Mouse (Mus musculus) embryonic facial prominence, embryonic 15.5 days (tissue): ENCODE measurements at regions not wholly inside any gene's neighbourhood (a gene's known extent, or its start where the extent isn't known, plus 50 kb on each side); places are given as distances from the start of the nearest gene placed in this dataset. TPM values are rescaled to one million over a fixed set of nuclear protein-coding genes. Genes with fewer than 3 reads are reported as not detected.

Source experiments
- ATAC-seq: fragments of 200-750 bp; cut with Nextera tagmentation; 2 replicates; pipeline ENCODE4 v1.8.0; 2017; ENCODE audit warnings: low read depth, moderate TSS enrichment; ENCODE audit not compliant: insufficient number of reproducible peaks, low FRiP score, low TSS enrichment
- H3K27ac ChIP-seq: fragments of 300-500 bp; sonication (generic); replicated peaks from 2 replicates; pipeline ENCODE4 v1.5.1; 2015; ENCODE audit warnings: mild to moderate bottlenecking, inconsistent platforms
- H3K27me3 ChIP-seq: fragments of 300-500 bp; sonication (generic); 2 replicates; pipeline ENCODE4 v1.6.1; 2015; ENCODE audit warnings: inconsistent platforms
- H3K36me3 ChIP-seq: fragments of 300-500 bp; sonication (generic); 2 replicates; pipeline ENCODE4 v1.6.1; 2015; ENCODE audit warnings: mild to moderate bottlenecking, inconsistent platforms
- H3K4me1 ChIP-seq: fragments of 300-500 bp; sonication (generic); 2 replicates; pipeline ENCODE4 v1.6.1; 2015; ENCODE audit warnings: inconsistent platforms
- H3K4me2 ChIP-seq: fragments of 300-500 bp; sonication (generic); replicated peaks from 2 replicates; pipeline ENCODE4 v1.6.1; 2015; ENCODE audit warnings: mild to moderate bottlenecking, inconsistent platforms
- H3K4me3 ChIP-seq: fragments of 300-500 bp; sonication (generic); replicated peaks from 2 replicates; pipeline ENCODE4 v1.5.1; 2015; ENCODE audit warnings: mild to moderate bottlenecking, inconsistent platforms
- H3K9ac ChIP-seq: fragments of 300-500 bp; sonication (generic); 2 replicates; pipeline ENCODE4 v1.6.1; 2015; ENCODE audit warnings: inconsistent platforms
- H3K9me3 ChIP-seq: fragments of 300-500 bp; sonication (generic); replicated peaks from 2 replicates; pipeline ENCODE4 v1.6.1; 2016; ENCODE audit warnings: inconsistent platforms
- WGBS: fragments of 180-500 bp; shearing (Covaris S2); methylation state at CpG from one replicate; pipeline ENCODE4 v1.1.7; 2015; 5-methylcytosine and 5-hydroxymethylcytosine counted together
- microRNA-seq: library from miRNA; unstranded; fragments of <30 nt; microRNA quantifications from one replicate; pipeline ENCODE4, GENCODE M21; 2016; ENCODE audit warnings: borderline number of aligned reads

- WGBS = 58% methylated on average over 4 of the region's 4 CpGs
- H3K4me1 ChIP-seq = peaks cover 13% of the 10 kb centered on the region
- no peak overlapping the region for H3K9ac ChIP-seq
- no peak overlapping the region for H3K27ac ChIP-seq
- no peaks in the 10 kb centered on the region for H3K36me3 ChIP-seq
- ATAC-seq = no peak
- no peaks in the 10 kb centered on the region for H3K27me3 ChIP-seq
- H3K4me3 ChIP-seq = no peak overlapping the region
- no peak overlapping the region for H3K4me2 ChIP-seq
- H3K9me3 ChIP-seq = no peaks in the 10 kb centered on the region
Observed at GRCm38 (mm10) chr4:152628111-152628510, 150.4 kb upstream of the Kcnab2 start.

- no peak overlapping the region for H3K27ac ChIP-seq
- WGBS = 6% methylated on average over 22 of the region's 22 CpGs
- H3K4me1 ChIP-seq = peaks cover 16% of the 10 kb centered on the region
- ATAC-seq = peak; percentile 55; the same call in 1 of the 2 replicates
- no peaks in the 10 kb centered on the region for H3K36me3 ChIP-seq
- H3K4me2 ChIP-seq = peak overlapping the region; percentile 15; the same call in 1 of the 2 replicates
- no peaks in the 10 kb centered on the region for H3K9me3 ChIP-seq
- no peak overlapping the region for H3K4me3 ChIP-seq
- no peak overlapping the region for H3K9ac ChIP-seq
- peaks cover 5% of the 10 kb centered on the region; the same call in 1 of the 2 replicates for H3K27me3 ChIP-seq
Observed at GRCm38 (mm10) chr4:152625032-152626003, 147.6 kb upstream of the Kcnab2 start.

- no peak overlapping the region for H3K4me3 ChIP-seq
- WGBS = 59% methylated on average over 9 of the region's 9 CpGs
- peaks cover 5% of the 10 kb centered on the region; the same call in 1 of the 2 replicates for H3K27me3 ChIP-seq
- no peak overlapping the region for H3K9ac ChIP-seq
- H3K4me1 ChIP-seq = peaks cover 13% of the 10 kb centered on the region
- no peak for ATAC-seq
- H3K27ac ChIP-seq = no peak overlapping the region
- no peaks in the 10 kb centered on the region for H3K9me3 ChIP-seq
- H3K36me3 ChIP-seq = no peaks in the 10 kb centered on the region
- H3K4me2 ChIP-seq = no peak overlapping the region
Observed at GRCm38 (mm10) chr4:152622022-152622777, 144.5 kb upstream of the Kcnab2 start.

GRCm38 (mm10) chr4:152617636-152618035 lies 140.0 kb upstream of the Kcnab2 start:
- Histone ChIP-seq H3K27ac (no peak overlapping the region), H3K9me3 (no peaks in the 10 kb centered on the region), H3K36me3 (no peaks in the 10 kb centered on the region), H3K4me3 (no peak overlapping the region), H3K4me2 (no peak overlapping the region), H3K9ac (no peak overlapping the region), H3K27me3 (0 out of 2 replicates have a peak, but pooled peaks cover under 1% of the 10 kb centered on the region), H3K4me1 (0 out of 2 replicates have a peak, but pooled peaks cover 2% of the 10 kb centered on the region)
- no peak for ATAC-seq
- WGBS = 49% methylated on average over 3 of the region's 3 CpGs

GRCm38 (mm10) chr4:152615155-152615554 lies 137.5 kb upstream of the Kcnab2 start:
- ATAC-seq = no peak
- H3K9ac ChIP-seq = no peak overlapping the region
- no peak overlapping the region for H3K4me2 ChIP-seq
- WGBS = 86% methylated on average over 2 of the region's 2 CpGs
- H3K9me3 ChIP-seq = no peaks in the 10 kb centered on the region
- H3K4me1 ChIP-seq = no peaks in the 10 kb centered on the region
- no peak overlapping the region for H3K4me3 ChIP-seq
- H3K27me3 ChIP-seq = no peaks in the 10 kb centered on the region
- no peak overlapping the region for H3K27ac ChIP-seq
- H3K36me3 ChIP-seq = no peaks in the 10 kb centered on the region

- no peak for ATAC-seq
- H3K4me1 ChIP-seq = no peaks in the 10 kb centered on the region
- no peak overlapping the region for H3K9ac ChIP-seq
- no peak overlapping the region for H3K27ac ChIP-seq
- no peak overlapping the region for H3K4me2 ChIP-seq
- H3K27me3 ChIP-seq = no peaks in the 10 kb centered on the region
- H3K4me3 ChIP-seq = no peak overlapping the region
- WGBS = 84% methylated on average over 13 of the region's 13 CpGs
- no peaks in the 10 kb centered on the region for H3K9me3 ChIP-seq
- no peaks in the 10 kb centered on the region for H3K36me3 ChIP-seq
Observed at GRCm38 (mm10) chr4:152614356-152615100, 136.9 kb upstream of the Kcnab2 start.

Small RNA genes lying in the stretch of these regions (microRNA-seq; reads per million reads assigned to microRNA genes)
- gene Gm25779 = not detected
